Mouse (Mus musculus): ENCODE results near the gene Igf2bp2. TPM values are rescaled to one million over a fixed set of nuclear protein-coding genes. Genes with fewer than 3 reads are reported as not detected.

Gene Igf2bp2
- polyA plus RNA-seq, 1 experiment, result not detected

- no peaks in the 10 kb centered on the region for H3K4me1 ChIP-seq (ENCODE audit: control insufficient read depth, insufficient read depth, low read length)
Observed at GRCm38 (mm10) chr16:22177999-22178398, 14.9 kb upstream of the Igf2bp2 start.

GRCm38 (mm10) chr16:22168731-22169130 is 5.6 kb upstream of the Igf2bp2 start:
- H3K4me3 ChIP-seq (ENCODE audit: insufficient read depth, low read depth, low read length), result no peak overlapping the region
- no peak overlapping the region for H3K27ac ChIP-seq (ENCODE audit: insufficient read depth, low read depth, low read length)
- TF ChIP-seq CTCF (IDR thresholded peaks at IDR 0.05; ENCODE audit: insufficient read depth, low read depth, low read length) (no peak), POLR2A (IDR thresholded peaks at IDR 0.05; ENCODE audit: insufficient read depth, low read depth, low read length) (no peak)
- peaks cover under 1% of the 10 kb centered on the region for H3K4me1 ChIP-seq (ENCODE audit: control insufficient read depth, insufficient read depth, low read length)
- WGBS, result 87% methylated on average over 8 of the region's 8 CpGs

More at GRCm38 (mm10) chr16:22177999-22178398, 14.9 kb upstream of the Igf2bp2 start:
- no peak for TF ChIP-seq POLR2A (IDR thresholded peaks at IDR 0.05; ENCODE audit: insufficient read depth, low read depth, low read length)
- TF ChIP-seq CTCF (IDR thresholded peaks at IDR 0.05; ENCODE audit: insufficient read depth, low read depth, low read length), result no peak
- no peak overlapping the region for H3K27ac ChIP-seq (ENCODE audit: insufficient read depth, low read depth, low read length)
- no peak overlapping the region for H3K4me3 ChIP-seq (ENCODE audit: insufficient read depth, low read depth, low read length)
- 85% methylated on average over 2 of the region's 2 CpGs for WGBS

GRCm38 (mm10) chr16:22165556-22165955 is 2.5 kb upstream of the Igf2bp2 start:
- TF ChIP-seq POLR2A (IDR thresholded peaks at IDR 0.05; ENCODE audit: insufficient read depth, low read depth, low read length) (no peak), CTCF (IDR thresholded peaks at IDR 0.05; ENCODE audit: insufficient read depth, low read depth, low read length) (no peak)
- H3K4me1 ChIP-seq (ENCODE audit: control insufficient read depth, insufficient read depth, low read length), result peaks cover 18% of the 10 kb centered on the region
- WGBS, result 92% methylated on average over 5 of the region's 5 CpGs

GRCm38 (mm10) chr16:22164446-22164845 is 1.3 kb upstream of the Igf2bp2 start:
- 31% methylated on average over 8 of the region's 8 CpGs for WGBS
- no peak overlapping the region for H3K27ac ChIP-seq (ENCODE audit: insufficient read depth, low read depth, low read length)
- no peak overlapping the region for H3K4me3 ChIP-seq (ENCODE audit: insufficient read depth, low read depth, low read length)
- peaks cover 18% of the 10 kb centered on the region for H3K4me1 ChIP-seq (ENCODE audit: control insufficient read depth, insufficient read depth, low read length)
- no peak for TF ChIP-seq POLR2A (IDR thresholded peaks at IDR 0.05; ENCODE audit: insufficient read depth, low read depth, low read length)
- no peak for TF ChIP-seq CTCF (IDR thresholded peaks at IDR 0.05; ENCODE audit: insufficient read depth, low read depth, low read length)

More at GRCm38 (mm10) chr16:22165556-22165955, 2.5 kb upstream of the Igf2bp2 start:
- Histone ChIP-seq H3K27ac (ENCODE audit: insufficient read depth, low read depth, low read length) (no peak overlapping the region), H3K4me3 (ENCODE audit: insufficient read depth, low read depth, low read length) (no peak overlapping the region)

- Histone ChIP-seq H3K27ac (ENCODE audit: insufficient read depth, low read depth, low read length) (no peak overlapping the region), H3K4me1 (ENCODE audit: control insufficient read depth, insufficient read depth, low read length) (peaks cover 18% of the 10 kb centered on the region), H3K4me3 (ENCODE audit: insufficient read depth, low read depth, low read length) (peak overlapping the region; percentile 72)
- TF ChIP-seq POLR2A (IDR thresholded peaks at IDR 0.05; ENCODE audit: insufficient read depth, low read depth, low read length) (no peak), CTCF (IDR thresholded peaks at IDR 0.05; ENCODE audit: insufficient read depth, low read depth, low read length) (no peak)
- WGBS, result 1% methylated on average over 27 of the region's 27 CpGs
Observed at GRCm38 (mm10) chr16:22163456-22163851, 355 bp upstream of the Igf2bp2 start.

- H3K4me3 ChIP-seq (ENCODE audit: insufficient read depth, low read depth, low read length), result peak overlapping the region; percentile 72
- H3K27ac ChIP-seq (ENCODE audit: insufficient read depth, low read depth, low read length), result no peak overlapping the region
- TF ChIP-seq POLR2A (IDR thresholded peaks at IDR 0.05; ENCODE audit: insufficient read depth, low read depth, low read length) (no peak), CTCF (IDR thresholded peaks at IDR 0.05; ENCODE audit: insufficient read depth, low read depth, low read length) (no peak)
- peaks cover 18% of the 10 kb centered on the region for H3K4me1 ChIP-seq (ENCODE audit: control insufficient read depth, insufficient read depth, low read length)
- WGBS, result under 1% methylated on average over 19 of the region's 19 CpGs
Observed at GRCm38 (mm10) chr16:22162066-22162511, 1.0 kb downstream of the Igf2bp2 start.

- Histone ChIP-seq H3K4me1 (ENCODE audit: control insufficient read depth, insufficient read depth, low read length) (peaks cover 18% of the 10 kb centered on the region), H3K27ac (ENCODE audit: insufficient read depth, low read depth, low read length) (no peak overlapping the region), H3K4me3 (ENCODE audit: insufficient read depth, low read depth, low read length) (peak overlapping the region; percentile 72)
- WGBS, result under 1% methylated on average over 71 of the region's 71 CpGs
- TF ChIP-seq CTCF (IDR thresholded peaks at IDR 0.05; ENCODE audit: insufficient read depth, low read depth, low read length) (no peak), POLR2A (IDR thresholded peaks at IDR 0.05; ENCODE audit: insufficient read depth, low read depth, low read length) (no peak)
Observed at GRCm38 (mm10) chr16:22161351-22162065, 1.6 kb downstream of the Igf2bp2 start.

- WGBS, result 9% methylated on average over 16 of the region's 16 CpGs
- H3K4me3 ChIP-seq (ENCODE audit: insufficient read depth, low read depth, low read length), result no peak overlapping the region
- no peak overlapping the region for H3K27ac ChIP-seq (ENCODE audit: insufficient read depth, low read depth, low read length)
- TF ChIP-seq CTCF (IDR thresholded peaks at IDR 0.05; ENCODE audit: insufficient read depth, low read depth, low read length) (no peak), POLR2A (IDR thresholded peaks at IDR 0.05; ENCODE audit: insufficient read depth, low read depth, low read length) (no peak)
- H3K4me1 ChIP-seq (ENCODE audit: control insufficient read depth, insufficient read depth, low read length), result peaks cover 18% of the 10 kb centered on the region
Observed at GRCm38 (mm10) chr16:22160386-22161145, 2.5 kb downstream of the Igf2bp2 start.

- WGBS, result 78% methylated on average over 11 of the region's 11 CpGs
- TF ChIP-seq CTCF (IDR thresholded peaks at IDR 0.05; ENCODE audit: insufficient read depth, low read depth, low read length) (no peak), POLR2A (IDR thresholded peaks at IDR 0.05; ENCODE audit: insufficient read depth, low read depth, low read length) (no peak)
- Histone ChIP-seq H3K4me1 (ENCODE audit: control insufficient read depth, insufficient read depth, low read length) (0 out of 2 replicates have a peak, but pooled peaks cover 2% of the 10 kb centered on the region), H3K4me3 (ENCODE audit: insufficient read depth, low read depth, low read length) (no peak overlapping the region), H3K27ac (ENCODE audit: insufficient read depth, low read depth, low read length) (peak overlapping the region; percentile 26; the same call in 1 of the 2 replicates)
Observed at GRCm38 (mm10) chr16:22152941-22153444, 10.1 kb downstream of the Igf2bp2 start.

All from olfactory bulb, adult 2 months (tissue).